Mouse (Mus musculus): ENCODE data around the gene Ppp4r4.
"Not testable (repeated sequence)": the region's sequence is repeated elsewhere in the genome, so short reads cannot be mapped to it uniquely, and the experiment has no call there.

- not testable (repeated sequence) for TF ChIP-seq CTCF (conservative IDR thresholded peaks at IDR 0.05; ENCODE audit: low read length); POU5F1 (IDR thresholded peaks at IDR 0.05; ENCODE audit: borderline replicate concordance, low read length); NANOG (IDR thresholded peaks at IDR 0.05; ENCODE audit: borderline replicate concordance, low read length)
Measured at GRCm38 (mm10) chr12:103578148-103578547, 46.1 kb downstream of the Ppp4r4 start.
